Mouse (Mus musculus): ENCODE data around the gene Ptprm. TPM values are rescaled to one million over a fixed set of nuclear protein-coding genes. Genes with fewer than 3 reads are reported as not detected.

Gene Ptprm
- polyA plus RNA-seq, 1 experiment from 2014 or later = 5.4 TPM

GRCm38 (mm10) chr17:66712456-66713205 is 641.6 kb downstream of the Ptprm start:
- no peaks in the 10 kb centered on the region for H3K27me3 ChIP-seq (replicated peaks; ENCODE audit: control insufficient read depth, insufficient read depth, low read length)
- no peak overlapping the region for H3K27ac ChIP-seq (ENCODE audit: low read depth, low read length)
- no peak for ATAC-seq
- no peak for TF ChIP-seq CTCF (IDR thresholded peaks at IDR 0.05; ENCODE audit: low read depth)
- no peak overlapping the region for H3K4me2 ChIP-seq (replicated peaks; ENCODE audit: low read depth)
- no peaks in the 10 kb centered on the region for H3K36me3 ChIP-seq (ENCODE audit: control insufficient read depth, insufficient read depth)
- no peak overlapping the region for H3K4me3 ChIP-seq (ENCODE audit: low read depth, low read length)
- WGBS = 83% methylated on average over 9 of the region's 9 CpGs
- no peak overlapping the region for H3K9ac ChIP-seq (ENCODE audit: low read depth, low read length)
- H3K9me3 ChIP-seq (ENCODE audit: control insufficient read depth) = no peaks in the 10 kb centered on the region
- H3K4me1 ChIP-seq (replicated peaks; ENCODE audit: control insufficient read depth, insufficient read depth, low read length) = 0 out of 2 replicates have a peak, but pooled peaks cover 4% of the 10 kb centered on the region

GRCm38 (mm10) chr17:66711221-66712016 is 642.8 kb downstream of the Ptprm start:
- peak; percentile 90 for ATAC-seq

GRCm38 (mm10) chr17:66710568-66710967 is 643.7 kb downstream of the Ptprm start:
- Histone ChIP-seq H3K27ac (ENCODE audit: low read depth, low read length) (peak overlapping the region; percentile 60), H3K9ac (ENCODE audit: low read depth, low read length) (no peak overlapping the region), H3K27me3 (replicated peaks; ENCODE audit: control insufficient read depth, insufficient read depth, low read length) (no peaks in the 10 kb centered on the region), H3K9me3 (ENCODE audit: control insufficient read depth) (no peaks in the 10 kb centered on the region), H3K4me2 (replicated peaks; ENCODE audit: low read depth) (no peak overlapping the region), H3K4me3 (ENCODE audit: low read depth, low read length) (no peak overlapping the region), H3K4me1 (replicated peaks; ENCODE audit: control insufficient read depth, insufficient read depth, low read length) (0 out of 2 replicates have a peak, but pooled peaks cover 4% of the 10 kb centered on the region), H3K36me3 (ENCODE audit: control insufficient read depth, insufficient read depth) (no peaks in the 10 kb centered on the region)
- no peak for ATAC-seq
- no peak for TF ChIP-seq CTCF (IDR thresholded peaks at IDR 0.05; ENCODE audit: low read depth)
- 35% methylated on average over 4 of the region's 4 CpGs for WGBS

More at GRCm38 (mm10) chr17:66711221-66712016, 642.8 kb downstream of the Ptprm start:
- Histone ChIP-seq H3K27me3 (replicated peaks; ENCODE audit: control insufficient read depth, insufficient read depth, low read length) (no peaks in the 10 kb centered on the region), H3K4me1 (replicated peaks; ENCODE audit: control insufficient read depth, insufficient read depth, low read length) (0 out of 2 replicates have a peak, but pooled peaks cover 4% of the 10 kb centered on the region), H3K4me3 (ENCODE audit: low read depth, low read length) (no peak overlapping the region), H3K4me2 (replicated peaks; ENCODE audit: low read depth) (no peak overlapping the region), H3K9me3 (ENCODE audit: control insufficient read depth) (no peaks in the 10 kb centered on the region), H3K9ac (ENCODE audit: low read depth, low read length) (no peak overlapping the region), H3K27ac (ENCODE audit: low read depth, low read length) (no peak overlapping the region; the same call in 1 of the 2 replicates), H3K36me3 (ENCODE audit: control insufficient read depth, insufficient read depth) (no peaks in the 10 kb centered on the region)
- TF ChIP-seq CTCF (IDR thresholded peaks at IDR 0.05; ENCODE audit: low read depth) = peak; percentile 44
- 31% methylated on average over 6 of the region's 6 CpGs for WGBS

GRCm38 (mm10) chr17:66708748-66709147 is 645.5 kb downstream of the Ptprm start:
- Histone ChIP-seq H3K9ac (ENCODE audit: low read depth, low read length) (no peak overlapping the region), H3K36me3 (ENCODE audit: control insufficient read depth, insufficient read depth) (no peaks in the 10 kb centered on the region), H3K27ac (ENCODE audit: low read depth, low read length) (no peak overlapping the region), H3K27me3 (replicated peaks; ENCODE audit: control insufficient read depth, insufficient read depth, low read length) (no peaks in the 10 kb centered on the region), H3K9me3 (ENCODE audit: control insufficient read depth) (no peaks in the 10 kb centered on the region), H3K4me3 (ENCODE audit: low read depth, low read length) (no peak overlapping the region), H3K4me1 (replicated peaks; ENCODE audit: control insufficient read depth, insufficient read depth, low read length) (0 out of 2 replicates have a peak, but pooled peaks cover 4% of the 10 kb centered on the region), H3K4me2 (replicated peaks; ENCODE audit: low read depth) (no peak overlapping the region)
- 58% methylated on average over 4 of the region's 4 CpGs for WGBS
- ATAC-seq = no peak
- TF ChIP-seq CTCF (IDR thresholded peaks at IDR 0.05; ENCODE audit: low read depth) = no peak

- TF ChIP-seq CTCF (IDR thresholded peaks at IDR 0.05; ENCODE audit: low read depth) = no peak
- Histone ChIP-seq H3K9ac (ENCODE audit: low read depth, low read length) (no peak overlapping the region), H3K4me1 (replicated peaks; ENCODE audit: control insufficient read depth, insufficient read depth, low read length) (0 out of 2 replicates have a peak, but pooled peaks cover 4% of the 10 kb centered on the region), H3K27me3 (replicated peaks; ENCODE audit: control insufficient read depth, insufficient read depth, low read length) (no peaks in the 10 kb centered on the region), H3K4me2 (replicated peaks; ENCODE audit: low read depth) (peak overlapping the region; percentile 28; the same call in 1 of the 2 replicates), H3K27ac (ENCODE audit: low read depth, low read length) (no peak overlapping the region), H3K36me3 (ENCODE audit: control insufficient read depth, insufficient read depth) (no peaks in the 10 kb centered on the region), H3K9me3 (ENCODE audit: control insufficient read depth) (no peaks in the 10 kb centered on the region), H3K4me3 (ENCODE audit: low read depth, low read length) (no peak overlapping the region)
- no peak for ATAC-seq
- WGBS = 29% methylated on average over 8 of the region's 8 CpGs
Observed at GRCm38 (mm10) chr17:66707684-66708083, 646.6 kb downstream of the Ptprm start.
